Mouse (Mus musculus) adipocyte (in vitro differentiated cells): ENCODE measurements around the gene Fam20b.

Experiments
- DNase-seq: peaks from one replicate; pipeline ENCODE4 v3.0.0-alpha.2; 2016; ENCODE audit warnings: low spot score

The Fam20b gene

DNA sequence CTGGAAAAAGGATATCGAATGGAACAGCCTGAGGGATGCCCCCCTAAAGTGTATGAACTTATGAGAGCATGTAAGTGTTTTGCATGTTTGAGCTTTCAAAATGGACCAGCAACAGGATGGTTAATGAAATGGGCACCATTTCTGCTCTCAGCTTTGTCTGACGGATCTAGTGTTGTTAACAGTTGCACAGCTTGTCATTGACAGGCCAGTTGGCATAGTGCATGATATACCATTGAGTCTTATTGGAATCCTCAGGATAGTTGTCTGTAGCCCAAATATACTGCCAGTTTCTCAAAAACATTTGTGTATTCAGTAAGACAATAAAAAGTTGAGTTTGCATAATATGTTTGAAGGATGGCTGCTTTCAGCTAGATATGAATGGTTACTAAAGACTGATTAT, 83.7 kb downstream of the Fam20b start:
- DNase-seq, result no peak

GRCm38 (mm10) chr1:156633095-156633494, 85.8 kb downstream of the Fam20b start:
- peak; percentile 80 for DNase-seq

DNA sequence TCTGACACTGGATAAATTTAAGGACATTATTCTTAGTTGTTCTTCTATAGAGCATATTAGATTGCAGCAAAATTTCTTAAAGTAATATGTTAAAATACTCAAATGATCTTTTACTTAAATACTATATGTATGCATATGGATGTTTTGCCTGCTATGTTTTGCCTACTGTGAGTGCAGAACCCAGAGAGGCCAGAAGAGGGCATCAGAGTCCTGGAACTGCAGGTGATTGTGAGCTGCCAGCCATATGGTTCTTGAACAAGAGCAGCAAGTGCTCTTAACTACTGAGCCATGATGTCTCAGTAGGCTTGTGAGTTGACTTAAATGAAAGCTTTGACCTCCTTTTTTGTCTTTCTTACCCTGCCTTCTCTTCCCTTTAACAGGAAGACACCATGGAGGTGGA, 87.9 kb downstream of the Fam20b start:
- DNase-seq, result peak; percentile 12

GRCm38 (mm10) chr1:156629984-156630383, 88.9 kb downstream of the Fam20b start:
- no peak for DNase-seq
